Mouse (Mus musculus): ENCODE data around the gene Ptprt. TPM values are rescaled to one million over a fixed set of nuclear protein-coding genes. Genes with fewer than 3 reads are reported as not detected.

The Ptprt gene
- total RNA-seq (2023): not detected

GRCm38 (mm10) chr2:162660941-162661386 is at the start of gene Ptprt:
Gene Ptprt, minus strand, starts transcription at chr2:162661147.

